Mouse (Mus musculus) CD4-positive, CD25-positive, alpha-beta regulatory T cell (primary cell): ENCODE data around the gene Tceal1. TPM values are rescaled to one million over a fixed set of nuclear protein-coding genes. Genes with fewer than 3 reads are reported as not detected.

Experiments used
- polyA plus RNA-seq: library from polyadenylated mRNA; unstranded; fragments of 100-300 nt; shearing (Covaris generic); gene quantifications from one replicate; pipeline ENCODE4 v1.2.1, GENCODE M21; 2017

Tceal1 gene
- polyA plus RNA-seq: 0.08 TPM

GRCm38 (mm10) chrX:136707446-136708167 is at the start of gene Tceal1:
Tceal1 (plus strand) TSS chrX:136707982.

GRCm38 (mm10) chrX:136743459-136743858 is 35.7 kb downstream of the Tceal1 start, which contains the start of gene Morf4l2:
Morf4l2 (minus strand) TSS chrX:136743690.

Other genes with a start within 250 kb of the Tceal1 start
- gene Kir3dl1, start 190.0 kb upstream of the Tceal1 start, polyA plus RNA-seq: not detected
- gene Kir3dl2, start 163.9 kb upstream of the Tceal1 start, polyA plus RNA-seq: not detected
- gene Tceal3, start 117.1 kb upstream of the Tceal1 start, polyA plus RNA-seq: 1.4 TPM
- 88.5 TPM for gene Morf4l2, start 35.7 kb downstream of the Tceal1 start, polyA plus RNA-seq
- gene Glra4, start 72.2 kb downstream of the Tceal1 start, polyA plus RNA-seq: 0.10 TPM
- 2.2 TPM for gene Plp1, start 114.7 kb downstream of the Tceal1 start, polyA plus RNA-seq
- gene Rab9b, start 160.8 kb downstream of the Tceal1 start, polyA plus RNA-seq: not detected
- not detected for gene H2bfm, start 219.3 kb downstream of the Tceal1 start, polyA plus RNA-seq